Mouse (Mus musculus): ENCODE results near the gene Nup160.

The Nup160 gene

DNA sequence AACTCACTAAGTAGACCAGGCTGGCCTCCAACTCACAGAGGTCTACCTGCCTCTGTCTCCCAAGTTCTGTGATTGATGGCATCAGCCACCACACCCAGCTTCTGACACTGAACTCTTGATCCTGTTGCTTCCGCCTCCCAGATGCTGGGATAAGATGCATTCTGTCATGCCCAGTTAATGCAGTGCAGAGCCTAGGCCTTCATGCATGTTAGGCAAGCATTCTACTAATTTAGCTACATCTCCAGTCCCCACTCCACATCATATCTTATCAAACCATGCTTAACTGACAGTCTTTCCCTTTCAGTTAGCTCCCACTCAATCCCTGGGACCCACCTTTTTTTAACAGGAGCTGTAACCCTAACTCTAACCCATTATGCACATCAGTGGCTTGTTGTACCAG lies 16.1 kb upstream of the Nup160 start:
- no peak for DNase-seq (ENCODE audit: low read depth in 1 of 2, low spot score in 2 of 2)

DNA sequence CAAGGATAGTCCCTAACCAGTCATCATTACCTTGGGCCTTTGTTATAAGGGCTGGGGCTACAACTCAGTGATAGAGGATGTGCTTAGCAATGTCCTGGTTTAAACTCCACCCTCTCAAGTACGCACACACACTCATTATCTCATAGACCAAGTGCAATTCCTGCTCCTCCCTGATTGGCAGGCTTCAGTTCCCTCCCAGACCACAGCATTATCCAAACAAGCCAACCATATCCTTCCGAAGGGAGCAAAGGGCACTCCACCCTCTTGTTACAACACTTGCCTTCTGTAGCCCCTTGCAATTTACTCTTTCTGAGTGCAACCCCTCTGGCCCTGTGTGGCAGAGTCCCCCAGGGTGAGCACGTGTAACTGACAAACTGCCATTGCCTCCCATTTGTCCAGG lies 15.6 kb upstream of the Nup160 start:
- no peak for DNase-seq (ENCODE audit: low read depth in 1 of 2, low spot score in 2 of 2)

DNA sequence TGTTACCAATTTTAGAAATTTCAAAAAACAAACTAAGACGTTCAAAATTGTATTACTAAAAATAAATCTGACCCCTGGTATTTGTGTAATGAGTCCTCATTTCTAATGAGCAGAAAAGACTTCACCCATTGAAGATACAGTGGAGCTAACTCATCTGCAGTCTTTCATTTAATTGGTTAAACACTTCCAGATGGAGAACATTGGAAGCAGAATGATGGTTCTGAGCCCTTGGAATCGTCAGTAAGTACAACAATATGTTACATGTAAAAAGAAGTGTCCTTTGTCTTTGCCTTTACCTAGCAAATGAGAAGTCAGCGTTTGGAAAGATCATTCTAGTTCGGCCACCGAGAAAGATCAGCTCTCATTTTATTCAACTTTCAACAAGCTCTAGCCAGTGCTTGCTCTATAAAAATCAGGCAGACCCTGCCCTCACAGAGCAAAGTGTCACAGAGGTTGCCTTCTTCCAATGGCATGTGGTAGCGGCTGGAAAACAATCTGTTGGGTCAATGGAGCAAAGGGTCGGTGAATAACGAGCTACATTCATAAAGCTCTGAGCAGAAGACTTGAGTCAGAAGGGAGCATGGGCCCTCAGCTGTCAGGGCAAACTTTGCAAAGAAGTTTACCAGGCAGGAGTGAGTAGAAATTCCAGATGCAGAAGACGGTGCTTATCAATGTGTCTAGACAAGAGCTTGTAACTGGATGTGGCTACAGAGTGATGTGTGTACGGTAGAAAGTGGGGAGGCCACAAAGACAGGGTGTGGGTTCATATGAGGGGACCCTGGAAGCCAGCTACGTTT lies 10.2 kb upstream of the Nup160 start:
- no peak for DNase-seq (ENCODE audit: low read depth in 1 of 2, low spot score in 2 of 2)

DNA sequence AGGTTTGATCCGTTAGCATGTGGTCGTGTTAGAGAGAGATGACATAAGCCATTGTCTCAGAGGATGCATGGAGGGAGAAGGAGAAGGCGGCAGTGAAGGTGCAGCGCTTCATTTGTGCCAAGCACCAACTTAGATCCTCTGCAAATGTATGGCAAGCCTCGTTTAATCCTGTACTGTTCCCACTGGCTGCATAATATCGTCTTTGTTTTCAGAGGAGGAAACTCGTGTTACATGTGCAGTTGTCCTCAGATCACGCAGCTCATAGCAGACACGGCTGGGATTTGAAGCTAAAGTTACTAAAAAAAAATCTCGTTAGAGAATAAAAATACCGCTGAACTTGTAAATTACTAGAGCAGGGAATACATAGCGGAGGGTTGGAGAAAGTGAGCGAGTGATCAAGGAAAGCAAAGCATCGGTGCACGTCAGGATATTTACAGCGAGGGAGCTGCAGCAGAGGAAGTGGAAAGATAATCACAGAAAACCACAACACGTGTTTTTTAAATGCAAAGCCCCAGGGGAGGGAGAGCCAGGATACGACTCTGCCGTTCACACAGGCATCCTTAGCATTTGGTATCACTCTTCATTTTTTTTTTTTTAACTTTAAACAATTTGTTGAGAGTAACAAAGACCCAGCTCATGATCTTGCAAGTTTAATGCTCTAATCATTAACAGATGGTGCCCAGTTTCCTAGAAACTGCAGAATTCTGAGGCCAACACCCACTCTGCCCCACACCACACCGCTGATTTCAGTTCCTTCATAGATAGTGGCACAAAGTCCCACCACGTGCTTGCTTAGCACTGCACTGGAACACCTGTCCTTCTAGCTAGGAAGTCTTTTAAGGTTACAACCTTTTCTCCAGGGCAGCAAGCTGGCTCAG lies 9.4 kb upstream of the Nup160 start:
- no peak for DNase-seq (ENCODE audit: low read depth in 1 of 2, low spot score in 2 of 2)

DNA sequence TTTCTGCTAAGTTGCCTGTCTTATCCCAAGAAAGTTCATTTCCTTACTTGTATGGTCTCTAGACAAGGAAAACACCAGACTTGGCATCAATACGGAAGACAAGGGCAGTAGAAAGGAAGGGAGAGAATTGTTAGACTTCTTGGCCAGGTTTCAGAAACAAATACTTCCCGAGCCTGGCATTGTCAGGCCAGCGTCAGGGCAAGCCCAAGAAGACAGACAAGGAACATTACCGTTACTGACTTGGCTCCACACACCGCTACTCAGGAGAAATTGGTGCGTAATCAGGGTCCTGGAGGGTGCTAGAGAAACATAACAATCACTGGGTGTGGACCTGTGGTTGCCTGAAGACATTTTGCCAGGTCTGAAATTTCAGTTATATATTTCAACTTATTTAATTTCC lies 6.7 kb upstream of the Nup160 start:
- no peak for DNase-seq (ENCODE audit: low read depth in 1 of 2, low spot score in 2 of 2)

DNA sequence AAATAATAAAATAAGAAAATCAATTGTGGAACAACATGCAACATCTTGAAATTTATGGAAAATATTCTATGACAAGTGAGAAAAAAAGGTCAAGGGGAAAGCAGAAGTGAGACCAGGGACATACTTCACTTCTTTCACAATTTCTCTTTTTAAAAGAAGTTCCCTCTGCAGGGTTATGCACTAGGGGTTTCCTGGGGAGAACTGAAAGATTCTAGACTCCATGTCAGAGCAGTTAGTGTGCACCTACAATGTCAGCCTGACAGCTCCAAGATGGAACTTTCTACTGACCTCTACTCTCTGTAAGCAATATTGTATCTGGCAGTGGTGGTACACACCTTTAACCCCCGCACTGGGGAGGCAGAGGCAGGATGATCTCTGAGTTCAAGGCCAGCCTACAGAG lies 3.7 kb upstream of the Nup160 start:
- DNase-seq (ENCODE audit: low read depth in 1 of 2, low spot score in 2 of 2): peak in 1 of 2 experiments; percentile 17

GRCm38 (mm10) chr2:90674555-90674954 lies 2.5 kb upstream of the Nup160 start:
- no peak for DNase-seq (ENCODE audit: low read depth in 1 of 2, low spot score in 2 of 2)

GRCm38 (mm10) chr2:90675488-90675887 lies 1.5 kb upstream of the Nup160 start:
- DNase-seq (ENCODE audit: low read depth in 1 of 2, low spot score in 2 of 2): no peak

DNA sequence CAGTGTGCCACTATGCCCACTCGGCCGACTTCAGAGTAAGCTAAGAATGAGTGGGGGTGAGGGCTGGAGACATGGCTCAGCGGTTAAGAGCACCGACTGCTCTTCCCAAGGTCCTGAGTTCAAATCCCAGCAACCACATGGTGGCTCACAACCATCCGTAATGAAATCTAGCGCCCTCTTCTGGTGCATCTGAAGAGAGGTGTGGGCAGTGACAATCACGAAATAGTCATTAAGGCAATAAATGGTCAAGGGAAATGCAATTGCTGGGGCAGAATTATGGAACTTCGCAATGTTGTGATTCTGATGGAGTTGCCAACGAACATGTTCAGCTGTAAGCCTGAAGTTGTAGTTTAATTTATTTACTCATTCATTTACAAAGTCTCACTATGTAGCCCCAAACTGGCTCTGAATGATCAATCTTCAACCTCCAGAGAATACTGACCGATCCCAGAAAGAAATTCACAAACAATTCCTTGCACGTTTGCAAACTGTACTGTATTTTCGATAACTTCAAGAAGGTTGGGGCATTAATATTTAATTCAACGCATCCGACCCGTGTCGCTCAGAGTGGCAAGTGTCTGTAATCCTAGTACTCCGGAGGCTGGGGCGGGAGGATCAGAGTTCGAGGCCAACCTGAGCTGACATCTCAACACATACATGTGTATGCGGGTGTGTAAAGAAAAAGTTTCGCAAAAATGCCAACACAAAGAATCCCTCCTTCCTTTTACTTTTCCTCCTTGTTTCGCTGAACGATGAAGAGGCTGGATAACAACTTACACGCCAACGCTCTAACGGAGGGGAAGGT lies 1.4 kb downstream of the Nup160 start:
- DNase-seq (ENCODE audit: low read depth in 1 of 2, low spot score in 2 of 2): peak in 1 of 2 experiments; percentile 17

- peak; percentile 78 to 91 for DNase-seq (ENCODE audit: low read depth in 1 of 2, low spot score in 2 of 2)
These were observed 2.2 kb downstream of the Nup160 start for GRCm38 (mm10) chr2:90679061-90679810.

- DNase-seq (ENCODE audit: low read depth in 1 of 2, low spot score in 2 of 2): no peak
These were observed 23.9 kb downstream of the Nup160 start for GRCm38 (mm10) chr2:90700943-90701342.

DNA sequence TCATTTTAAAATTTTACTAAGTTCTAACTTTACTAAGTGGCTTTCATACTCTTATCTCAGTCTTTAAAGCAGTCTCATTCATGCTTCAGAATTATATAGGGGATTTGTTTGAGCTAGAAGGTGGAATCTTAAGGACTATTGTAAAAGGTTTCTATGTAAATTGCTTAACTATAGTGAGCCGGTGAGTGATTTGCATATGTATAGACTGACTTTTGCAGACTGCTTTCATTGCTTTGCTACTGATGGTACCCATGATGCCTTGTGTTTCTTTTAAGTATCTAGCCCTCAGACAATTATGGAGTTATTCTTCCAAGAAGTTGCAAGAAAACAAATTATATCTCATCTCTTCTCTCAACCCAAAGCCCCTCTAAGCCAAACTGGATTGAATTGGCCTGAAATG lies 31.5 kb downstream of the Nup160 start:
- no peak for DNase-seq (ENCODE audit: low read depth in 1 of 2, low spot score in 2 of 2)

- no peak for DNase-seq (ENCODE audit: low read depth in 1 of 2, low spot score in 2 of 2)
These were observed 38.6 kb downstream of the Nup160 start for GRCm38 (mm10) chr2:90715555-90716092.

DNA sequence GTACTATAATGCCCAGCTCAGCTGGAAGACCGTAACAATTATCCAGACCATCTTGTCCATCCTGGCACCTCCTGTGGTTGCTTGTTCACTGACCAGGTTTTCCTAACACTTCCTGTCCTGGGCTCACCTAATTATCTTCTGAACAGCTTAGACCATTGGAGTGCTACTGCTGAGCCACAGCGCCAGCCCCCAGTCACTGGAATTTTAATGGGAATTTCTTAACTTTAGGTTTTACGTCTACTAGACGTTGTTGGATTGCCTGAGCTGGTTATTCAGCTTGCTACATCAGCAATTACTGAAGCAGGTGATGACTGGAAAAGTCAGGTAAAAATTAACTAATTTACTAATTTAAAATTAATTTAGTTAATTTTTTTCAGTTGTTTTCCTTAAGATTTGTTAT lies 40.4 kb downstream of the Nup160 start:
- no peak for DNase-seq (ENCODE audit: low read depth in 1 of 2, low spot score in 2 of 2)

GRCm38 (mm10) chr2:90717948-90718347 lies 40.9 kb downstream of the Nup160 start:
- DNase-seq (ENCODE audit: low read depth in 1 of 2, low spot score in 2 of 2): no peak

DNA sequence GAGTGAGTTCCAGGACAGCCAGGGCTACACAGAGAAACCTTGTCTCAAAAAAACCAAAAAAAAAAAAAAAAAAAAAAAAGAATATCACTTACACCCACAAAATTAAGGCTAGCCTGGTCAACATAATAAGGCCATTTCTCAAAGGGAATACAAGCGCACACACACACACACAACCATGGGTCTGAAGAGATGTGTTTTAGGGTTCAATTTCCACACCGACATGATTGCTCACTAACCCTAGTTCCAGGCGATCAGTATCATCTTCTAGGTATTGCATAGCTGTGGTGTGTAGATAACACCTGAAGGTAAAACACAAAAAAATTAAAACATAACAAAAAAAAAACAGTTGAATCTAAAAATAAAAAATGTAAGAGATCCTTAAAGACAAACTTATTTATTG lies 49.8 kb downstream of the Nup160 start:
- no peak for DNase-seq (ENCODE audit: low read depth in 1 of 2, low spot score in 2 of 2)

GRCm38 (mm10) chr2:90735326-90735725 lies 58.3 kb downstream of the Nup160 start:
- no peak for DNase-seq (ENCODE audit: low read depth in 1 of 2, low spot score in 2 of 2)

DNA sequence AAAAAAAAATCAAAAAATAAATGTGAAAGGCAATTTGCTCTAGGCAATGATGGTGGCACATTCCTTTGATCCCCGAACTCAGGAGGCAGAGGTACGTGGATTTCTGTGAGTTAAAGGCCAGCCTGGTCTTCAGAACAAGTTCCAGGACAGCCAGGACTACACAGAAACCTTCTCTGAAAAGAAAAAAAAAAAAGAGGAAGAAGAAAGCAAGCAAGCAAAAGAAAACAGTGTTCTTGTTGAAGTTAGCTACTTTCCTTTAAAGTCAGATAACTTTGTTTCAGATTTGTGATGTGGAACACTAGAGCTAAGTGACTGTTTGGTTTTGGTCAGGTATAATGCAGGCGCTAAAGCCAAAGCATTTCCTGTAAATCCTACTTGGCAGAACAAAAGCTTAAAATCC lies 61.8 kb downstream of the Nup160 start:
- no peak for DNase-seq (ENCODE audit: low read depth in 1 of 2, low spot score in 2 of 2)

GRCm38 (mm10) chr2:90739327-90739726 lies 62.3 kb downstream of the Nup160 start:
- DNase-seq (ENCODE audit: low read depth in 1 of 2, low spot score in 2 of 2): no peak

DNA sequence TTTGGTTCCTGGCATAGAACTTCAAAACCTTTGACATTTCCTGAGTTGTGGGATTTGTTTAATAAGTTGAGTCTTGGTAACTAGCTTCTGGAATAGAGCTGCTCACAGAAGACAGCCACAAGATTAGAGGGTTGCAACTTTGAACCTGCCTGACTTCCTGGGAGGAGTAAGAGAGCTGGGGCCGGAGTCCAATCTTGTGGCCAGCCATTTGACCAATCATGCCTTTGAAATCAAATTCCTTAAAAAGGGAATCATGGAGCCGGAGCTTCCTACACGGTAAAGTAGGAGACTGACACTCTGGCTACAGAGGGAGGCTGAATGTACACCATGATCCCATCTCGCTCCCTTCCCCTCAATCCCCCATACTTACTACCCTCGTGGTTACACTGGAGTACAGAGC lies 62.9 kb downstream of the Nup160 start:
- no peak for DNase-seq (ENCODE audit: low read depth in 1 of 2, low spot score in 2 of 2)
